Mouse (Mus musculus) E14TG2a.4 (cell line): ENCODE data around the gene Mrpl34.

Source experiments
- CTCF ChIP-seq: conservative IDR thresholded peaks from 2 replicates; pipeline ENCODE4 v1.5.1; 2014; ENCODE audit warnings: low read length
- POU5F1 ChIP-seq: IDR thresholded peaks from 2 replicates; pipeline ENCODE4 v1.6.1; 2014; ENCODE audit warnings: low read length, borderline replicate concordance

GRCm38 (mm10) chr8:71504349-71504748 is 39.6 kb downstream of the Mrpl34 start:
- TF ChIP-seq CTCF (no peak), POU5F1 (no peak)
